Mouse (Mus musculus): ENCODE data around the gene Grik1. TPM values are rescaled to one million over a fixed set of nuclear protein-coding genes. Genes with fewer than 3 reads are reported as not detected.

Gene Grik1
- total RNA-seq, 2 experiments from 2014 or later: not detected

GRCm38 (mm10) chr16:87934685-87935084, 355.4 kb downstream of the Grik1 start:
- no peak for DNase-seq
- Histone ChIP-seq H3K4me3 (no peak overlapping the region), H3K27ac (no peak overlapping the region)
- no peak for TF ChIP-seq CTCF (IDR thresholded peaks at IDR 0.05)
- intact Hi-C loops (cut with DNase I): no loop called here

DNA sequence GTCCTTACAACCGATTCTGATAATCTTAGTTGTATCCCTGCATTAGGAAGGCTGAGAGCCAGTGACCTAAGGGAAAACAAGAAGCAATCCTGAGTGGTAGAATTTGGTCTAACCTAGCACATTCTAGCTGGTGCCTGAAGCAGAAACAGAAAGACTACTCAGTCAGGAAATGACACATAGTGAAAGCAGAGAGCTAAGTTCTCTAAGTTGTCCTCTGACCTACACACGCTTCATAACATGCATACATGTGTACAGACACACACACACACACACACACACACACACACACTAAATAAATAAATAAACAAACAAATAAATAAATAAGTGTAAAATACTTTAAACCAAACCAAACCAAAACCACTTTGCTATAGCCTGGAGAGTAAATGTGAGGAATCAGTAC, 358.7 kb downstream of the Grik1 start:
- intact Hi-C loops (cut with DNase I): no loop called here
- no peak for TF ChIP-seq CTCF (IDR thresholded peaks at IDR 0.05)
- no peak for DNase-seq
- Histone ChIP-seq H3K4me3 (no peak overlapping the region), H3K27ac (no peak overlapping the region)

GRCm38 (mm10) chr16:87930519-87930918, 359.5 kb downstream of the Grik1 start:
- no peak for TF ChIP-seq CTCF (IDR thresholded peaks at IDR 0.05)
- no peak overlapping the region for H3K4me3 ChIP-seq
- DNase-seq: no peak
- intact Hi-C loops (cut with DNase I): no loop called here
- no peak overlapping the region for H3K27ac ChIP-seq

- no peak overlapping the region for H3K27ac ChIP-seq
- intact Hi-C loops (cut with DNase I): no loop called here
- H3K4me3 ChIP-seq: no peak overlapping the region
- DNase-seq: no peak
- no peak for TF ChIP-seq CTCF (IDR thresholded peaks at IDR 0.05)
Measured at GRCm38 (mm10) chr16:87928671-87929070, 361.4 kb downstream of the Grik1 start.

GRCm38 (mm10) chr16:87917897-87918296, 372.2 kb downstream of the Grik1 start:
- no peak for TF ChIP-seq CTCF (IDR thresholded peaks at IDR 0.05)
- no peak for DNase-seq
- no peak overlapping the region for H3K4me3 ChIP-seq
- intact Hi-C loops (cut with DNase I): no loop called here
- no peak overlapping the region for H3K27ac ChIP-seq

GRCm38 (mm10) chr16:87917157-87917546, 372.9 kb downstream of the Grik1 start:
- no peak for TF ChIP-seq CTCF (IDR thresholded peaks at IDR 0.05)
- DNase-seq: no peak
- H3K27ac ChIP-seq: no peak overlapping the region
- no peak overlapping the region for H3K4me3 ChIP-seq
- intact Hi-C loops (cut with DNase I): no loop called here

DNA sequence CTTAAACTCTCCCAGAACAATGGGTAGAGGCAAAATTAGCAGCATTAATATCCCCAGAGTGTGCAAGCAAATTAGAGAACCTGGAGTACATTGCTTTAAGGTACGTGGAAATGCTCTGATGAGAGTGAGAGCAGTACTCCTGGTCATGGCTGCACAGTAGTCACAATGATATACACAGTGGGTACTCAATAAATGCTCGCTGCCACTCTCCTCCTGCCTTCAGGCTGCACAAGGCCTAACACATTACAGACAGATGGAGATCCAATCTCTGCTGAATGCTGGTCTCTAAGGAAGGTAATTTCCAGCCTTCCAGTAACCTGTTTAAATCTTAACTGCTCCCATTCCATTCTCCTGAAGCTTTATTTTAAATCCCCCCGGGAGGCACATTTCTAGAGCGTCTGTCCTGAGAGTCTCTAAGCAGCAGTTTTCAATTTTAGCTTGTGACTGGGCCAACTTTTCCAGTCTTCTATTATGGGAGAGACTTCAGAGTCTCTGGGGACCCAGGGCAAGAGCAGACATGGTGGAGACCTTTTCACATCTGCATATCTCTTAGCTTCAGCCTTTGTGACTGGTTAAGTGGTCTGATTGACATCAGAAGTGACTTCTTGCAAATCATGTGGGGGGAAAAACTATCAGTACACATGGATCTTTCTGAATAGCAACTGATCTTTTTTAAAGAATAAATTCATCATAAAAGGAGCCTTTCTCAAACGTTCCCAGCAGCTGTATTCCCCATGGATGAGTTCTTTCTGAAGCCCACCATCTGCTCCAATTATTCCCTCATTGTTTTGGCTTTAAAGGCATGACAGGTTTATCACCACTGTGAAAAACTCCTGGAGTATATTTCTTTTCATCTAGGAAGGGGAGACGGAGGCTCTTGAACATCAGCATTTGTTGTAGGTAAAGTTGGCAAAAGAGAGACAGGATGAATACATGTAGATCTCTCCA, 373.6 kb downstream of the Grik1 start:
- DNase-seq: no peak
- H3K27ac ChIP-seq: no peak overlapping the region
- intact Hi-C loops (cut with DNase I): no loop called here

DNA sequence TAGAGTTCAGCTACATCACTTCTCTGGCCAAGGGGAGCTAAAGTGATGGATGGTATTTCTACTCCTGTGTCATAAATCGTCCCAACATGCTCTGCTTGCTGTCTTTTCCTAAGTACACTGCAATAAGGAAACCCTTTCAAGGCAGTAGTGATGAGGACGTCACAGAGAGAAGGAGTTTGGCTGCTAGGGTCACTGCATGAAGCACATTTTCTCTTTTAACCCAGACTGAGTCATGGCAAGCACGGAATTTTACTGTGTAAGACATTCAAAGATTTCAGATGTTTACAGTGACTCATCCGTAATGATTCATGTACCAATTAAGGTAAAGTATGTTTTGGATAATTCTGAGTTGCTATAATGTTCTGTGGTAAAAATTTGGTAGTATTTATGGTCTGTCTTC, 374.9 kb downstream of the Grik1 start:
- intact Hi-C loops (cut with DNase I): no loop called here
- Histone ChIP-seq H3K27ac (no peak overlapping the region), H3K4me3 (no peak overlapping the region)
- DNase-seq: no peak
- no peak for TF ChIP-seq CTCF (IDR thresholded peaks at IDR 0.05)

More for the DNA sequence above, 373.6 kb downstream of the Grik1 start:
- no peak overlapping the region for H3K4me3 ChIP-seq
- no peak for TF ChIP-seq CTCF (IDR thresholded peaks at IDR 0.05)

GRCm38 (mm10) chr16:87913781-87914180, 376.3 kb downstream of the Grik1 start:
- intact Hi-C loops (cut with DNase I): no loop called here
- no peak for TF ChIP-seq CTCF (IDR thresholded peaks at IDR 0.05)
- no peak for DNase-seq
- no peak overlapping the region for H3K27ac ChIP-seq
- no peak overlapping the region for H3K4me3 ChIP-seq

GRCm38 (mm10) chr16:87911201-87911600, 378.9 kb downstream of the Grik1 start:
- Histone ChIP-seq H3K4me3 (no peak overlapping the region), H3K27ac (no peak overlapping the region)
- intact Hi-C loops (cut with DNase I): no loop called here
- TF ChIP-seq CTCF (IDR thresholded peaks at IDR 0.05): no peak
- no peak for DNase-seq

DNA sequence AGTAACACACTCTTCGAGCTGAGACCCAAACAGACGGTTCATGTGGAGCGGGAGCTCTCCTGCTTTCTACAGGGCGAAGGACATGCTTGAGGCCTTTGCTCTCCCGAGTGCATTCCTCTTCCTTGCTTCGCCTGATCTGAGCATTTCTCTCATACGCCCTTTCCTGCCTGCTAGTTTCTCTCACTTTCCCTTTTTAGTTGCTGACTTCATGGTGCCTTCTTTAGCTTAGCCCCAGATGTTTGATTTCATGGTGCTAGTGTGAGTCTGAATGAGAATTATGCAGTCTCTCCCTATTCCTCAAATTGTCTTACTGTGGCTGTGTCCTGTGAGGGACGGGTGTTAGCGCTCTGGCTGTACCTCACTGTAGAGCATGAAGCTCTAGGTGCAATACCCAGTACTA, 388.0 kb downstream of the Grik1 start:
- intact Hi-C loops (cut with DNase I): no loop called here
- TF ChIP-seq CTCF (IDR thresholded peaks at IDR 0.05): no peak
- Histone ChIP-seq H3K4me3 (no peak overlapping the region), H3K27ac (no peak overlapping the region)
- DNase-seq: no peak

DNA sequence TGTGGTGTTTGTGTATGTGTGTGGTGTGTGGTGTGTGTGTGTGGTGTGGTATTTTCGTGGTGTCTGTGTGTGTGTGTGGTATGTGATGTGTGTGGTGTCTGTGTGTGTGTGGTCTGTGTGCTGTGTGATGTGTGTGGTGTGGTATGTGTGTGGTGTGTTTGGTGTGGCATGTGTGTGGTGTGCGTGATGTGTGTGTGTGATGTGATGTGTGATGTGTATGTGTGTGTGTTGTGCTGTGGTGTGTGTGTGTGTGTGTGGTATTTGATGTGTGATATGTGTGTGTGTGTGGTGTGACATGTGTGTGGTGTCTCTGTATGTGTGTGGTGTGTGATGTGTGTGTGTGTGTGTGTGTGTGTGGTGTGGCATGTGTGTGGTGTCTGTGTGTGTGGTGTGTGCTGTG, 388.9 kb downstream of the Grik1 start:
- no peak for DNase-seq
- Histone ChIP-seq H3K4me3 (no peak overlapping the region), H3K27ac (no peak overlapping the region)
- intact Hi-C loops (cut with DNase I): no loop called here
- TF ChIP-seq CTCF (IDR thresholded peaks at IDR 0.05): no peak

DNA sequence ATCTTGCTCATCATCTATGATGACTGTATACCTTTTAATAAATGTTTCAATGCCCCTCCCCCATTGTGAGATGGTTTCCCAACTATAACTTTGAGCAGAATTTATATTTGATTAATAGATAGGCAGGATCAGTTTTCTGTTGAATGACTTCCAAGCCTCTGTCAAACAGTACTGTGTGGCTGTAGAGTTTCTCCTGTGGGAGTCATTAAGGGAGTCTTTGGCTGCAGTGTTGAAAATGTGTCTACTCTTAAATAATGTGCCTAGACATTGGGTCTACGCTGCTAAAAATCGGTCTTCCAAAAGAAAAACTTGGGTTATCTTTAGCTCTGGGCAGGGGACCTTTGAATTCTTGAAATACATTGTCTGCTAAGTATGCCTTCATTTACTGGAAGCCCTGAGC, 414.1 kb downstream of the Grik1 start:
- DNase-seq: no peak
- intact Hi-C loops (cut with DNase I): no loop called here
- no peak overlapping the region for H3K27ac ChIP-seq
- TF ChIP-seq CTCF (IDR thresholded peaks at IDR 0.05): no peak
- no peak overlapping the region for H3K4me3 ChIP-seq

DNA sequence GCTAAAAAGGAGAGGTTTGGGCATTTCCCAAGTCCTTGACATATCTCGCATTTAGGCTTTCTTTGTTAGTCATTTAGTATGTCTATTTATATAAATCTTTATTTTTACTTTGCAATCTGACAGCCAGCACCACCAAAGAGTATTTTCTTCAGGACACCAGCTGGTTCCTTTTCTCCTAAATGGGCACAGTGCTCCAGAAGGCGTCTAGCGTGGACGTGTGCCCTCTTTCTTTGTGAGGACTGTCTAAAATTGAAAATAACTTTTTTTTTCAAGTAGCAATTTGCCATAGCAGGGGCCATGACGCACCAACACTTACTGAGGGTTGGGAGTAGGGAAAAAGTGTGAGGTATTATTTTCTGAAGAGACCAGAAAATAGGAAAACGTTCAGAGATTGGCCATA, 425.5 kb downstream of the Grik1 start:
- intact Hi-C loops (cut with DNase I): no loop called here
- no peak overlapping the region for H3K27ac ChIP-seq

More for the DNA sequence above, 425.5 kb downstream of the Grik1 start:
- H3K4me3 ChIP-seq: no peak overlapping the region
- TF ChIP-seq CTCF (IDR thresholded peaks at IDR 0.05): no peak
- no peak for DNase-seq
